Mouse (Mus musculus) megakaryocyte progenitor cell, adult 5-6 weeks (primary cell): ENCODE results near the gene Raf1. TPM values are rescaled to one million over a fixed set of nuclear protein-coding genes. Genes with fewer than 3 reads are reported as not detected.

ENCODE experiments used
- ATAC-seq: replicated peaks from 2 replicates; pipeline ENCODE4 v1.8.0; 2016; ENCODE audit warnings: mild to moderate bottlenecking, moderate TSS enrichment, inconsistent platforms; ENCODE audit not compliant: poor library complexity
- total RNA-seq, 2 experiments: library from RNA; stranded (forward) in 1 of 2; stranded (reverse) in 1 of 2; fragments of 157-497, 149-512 nt in 1 of 2; fragments of 200-1000 nt in 1 of 2; gene quantifications; 2 replicates each; pipeline versions ENCODE4 v1.2.3 to v1.2.4; 2015 to 2017

Gene Raf1
- total RNA-seq, 2 experiments from 2014 or later: 79.8 to 118 TPM

DNA sequence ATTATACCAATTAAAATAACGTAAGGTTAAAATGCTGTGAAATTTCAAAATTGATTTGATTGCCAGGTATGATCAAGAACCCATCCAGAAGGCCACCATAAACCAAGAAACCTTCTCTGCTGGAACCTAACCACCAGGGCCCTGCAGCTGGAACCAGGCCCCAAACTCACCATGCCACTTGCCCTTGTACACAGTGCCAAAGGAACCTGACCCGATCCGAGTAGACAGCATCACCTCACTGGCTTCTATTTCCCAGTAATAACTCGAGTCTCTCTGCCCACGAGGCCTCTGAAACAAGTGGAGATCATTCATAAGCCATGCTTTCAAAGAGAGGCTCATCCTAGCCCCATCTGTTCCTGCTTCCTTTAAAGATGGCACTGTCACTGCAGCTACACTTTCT is 50.3 kb downstream of the Raf1 start:
- no peak for ATAC-seq

DNA sequence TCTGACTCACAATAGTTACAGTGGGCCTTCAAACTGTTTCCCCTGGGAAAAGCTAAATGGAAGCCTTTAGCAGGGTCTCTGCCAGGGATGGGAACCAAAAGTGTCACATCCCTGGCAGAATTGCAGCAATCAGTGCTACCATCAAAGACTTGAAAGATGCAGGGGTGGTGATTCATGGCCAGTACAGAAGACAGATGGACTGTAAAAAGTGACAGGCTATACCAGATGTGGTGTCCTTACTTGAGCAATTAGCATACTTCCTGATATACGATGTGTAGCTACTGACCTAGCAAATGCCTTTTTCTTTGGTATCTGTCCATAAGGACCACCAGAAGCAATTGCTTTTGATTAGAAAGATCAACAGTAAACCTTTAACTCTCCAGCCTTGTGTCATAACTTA is 55.5 kb downstream of the Raf1 start:
- no peak for ATAC-seq

DNA sequence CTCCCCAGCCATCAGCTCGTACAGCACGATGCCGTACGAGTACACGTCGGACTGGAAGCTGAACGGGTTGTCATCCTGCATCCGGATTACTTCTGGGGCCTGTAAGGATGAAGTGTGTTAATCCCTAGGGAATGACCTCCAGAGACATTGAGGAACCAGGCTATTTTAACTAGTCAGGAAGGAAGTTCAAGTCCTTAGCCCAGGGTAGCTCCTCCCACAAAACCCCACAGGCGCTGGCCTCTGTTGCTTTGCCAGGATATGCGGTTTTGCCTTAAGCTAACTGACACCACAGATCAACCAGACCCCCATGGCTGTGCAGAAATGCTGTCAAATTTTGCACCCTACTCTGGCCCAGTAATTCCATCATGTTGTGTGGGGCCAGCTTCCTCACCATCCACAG is 56.6 kb downstream of the Raf1 start:
- peak; percentile 80 for ATAC-seq

DNA sequence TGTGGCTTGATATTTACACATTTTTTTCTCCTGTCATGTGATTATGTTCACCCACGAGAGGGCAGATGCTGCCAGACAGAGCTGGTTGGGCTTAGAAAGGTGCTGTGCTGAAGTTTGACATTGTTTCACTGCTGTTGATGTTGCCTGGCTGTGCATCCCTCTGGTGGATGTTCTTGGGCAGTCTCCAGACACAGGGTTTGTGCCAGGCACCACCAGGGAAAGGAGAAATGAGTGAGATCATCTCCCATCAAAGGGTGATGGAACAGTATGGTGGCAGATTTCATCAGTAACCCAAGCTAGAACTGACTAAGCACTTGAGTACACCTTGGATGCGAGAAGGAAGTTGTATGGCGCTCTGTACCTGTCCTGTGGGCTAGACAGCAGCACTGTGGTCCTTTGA is 60.5 kb downstream of the Raf1 start:
- ATAC-seq: no peak

DNA sequence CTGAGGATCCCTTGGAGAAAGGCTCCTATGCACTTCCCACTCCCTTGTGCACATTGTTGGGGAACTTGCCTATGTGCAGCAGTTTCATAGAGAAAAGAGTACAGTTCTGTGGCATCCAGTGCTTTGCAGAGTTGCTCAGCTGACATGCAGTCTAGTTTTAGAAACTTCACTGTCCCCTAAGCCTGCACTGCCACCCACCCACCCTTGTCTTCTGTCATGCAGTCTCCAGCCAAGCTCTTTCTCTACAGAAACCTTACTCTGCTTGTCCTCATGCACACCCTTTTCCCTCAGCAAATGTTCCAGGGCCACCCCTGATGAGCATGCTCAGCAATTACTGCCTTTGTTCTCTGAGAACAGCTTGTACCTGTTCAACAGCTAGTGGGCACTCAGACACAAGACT is 62.6 kb downstream of the Raf1 start:
- ATAC-seq: no peak

DNA sequence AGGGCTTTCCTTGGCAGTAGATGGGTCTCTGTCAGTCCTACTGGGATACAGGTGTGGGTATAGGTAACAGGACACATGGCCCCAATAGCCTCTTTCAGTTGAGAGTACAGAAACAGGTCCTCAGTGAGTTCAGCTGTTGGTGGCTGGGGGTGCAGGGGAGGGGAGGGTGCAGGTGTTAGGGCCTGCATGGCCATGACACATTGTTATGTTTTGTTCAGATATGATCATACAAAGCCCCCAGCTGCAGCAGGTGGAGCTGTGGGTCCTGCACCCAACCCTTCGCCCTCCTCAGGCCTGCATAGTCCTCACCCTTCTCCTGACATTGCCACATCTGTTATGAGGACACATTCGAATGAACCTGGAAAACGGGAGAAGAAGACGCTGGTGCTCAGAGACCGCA is 66.1 kb downstream of the Raf1 start:
- ATAC-seq: no peak

DNA sequence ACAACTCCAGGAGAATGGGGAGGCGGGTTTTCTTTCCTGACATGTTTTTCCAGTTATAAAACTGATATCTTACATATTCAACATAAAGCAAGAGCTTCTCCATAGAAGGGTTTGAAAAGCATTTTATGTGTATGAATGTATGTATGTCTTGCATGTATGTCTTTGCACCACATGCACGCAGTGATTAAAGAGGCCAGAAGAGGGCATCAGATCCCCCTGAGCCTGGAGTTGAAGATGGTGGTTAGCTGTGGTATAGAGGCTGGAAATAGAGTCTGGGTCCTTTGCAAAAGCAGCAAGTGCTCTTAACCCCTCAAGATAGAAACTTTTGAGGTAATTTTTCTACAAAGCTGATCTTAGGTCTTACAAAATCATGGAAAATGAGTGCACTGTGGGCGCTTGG is 67.3 kb downstream of the Raf1 start:
- ATAC-seq: peak; percentile 91

DNA sequence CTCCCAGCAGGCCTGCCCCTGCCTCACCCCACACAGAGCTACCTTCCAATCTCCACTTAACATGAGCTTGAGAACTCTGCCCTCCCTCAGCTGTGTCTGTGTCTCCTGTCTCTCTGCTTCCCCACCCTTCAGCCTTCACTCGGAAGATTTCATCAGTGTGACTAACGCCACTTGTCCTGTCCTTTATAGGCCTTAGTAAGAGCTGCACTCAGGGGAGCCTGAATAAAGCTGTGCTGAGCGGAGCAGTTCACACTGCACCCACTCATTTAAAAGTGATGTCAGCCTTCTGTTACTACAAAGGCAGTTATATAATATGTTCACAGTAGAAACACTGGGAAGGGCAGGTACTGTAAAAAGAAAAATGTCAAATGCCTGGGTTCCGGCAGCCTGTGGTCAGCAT is 69.0 kb downstream of the Raf1 start:
- no peak for ATAC-seq

DNA sequence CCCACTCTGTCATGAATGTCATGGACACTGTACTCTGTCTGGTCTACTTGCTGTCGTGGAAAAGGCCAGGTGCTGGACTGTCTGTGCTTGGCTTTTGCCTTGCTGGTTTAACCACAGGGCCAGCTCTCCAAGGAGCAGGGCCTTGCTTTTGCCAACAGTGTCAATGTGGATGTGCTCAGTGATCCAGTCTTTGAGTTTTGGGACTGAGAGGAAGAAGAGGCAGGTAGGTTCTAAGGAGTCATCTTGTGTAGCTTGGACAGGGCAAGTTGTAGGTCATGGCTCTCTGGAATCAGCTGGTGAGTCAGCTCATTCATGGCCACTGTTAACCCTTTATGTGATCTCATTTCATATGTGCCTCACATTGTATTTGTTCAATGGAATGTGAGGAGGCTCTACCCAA is 70.0 kb downstream of the Raf1 start:
- ATAC-seq: no peak

DNA sequence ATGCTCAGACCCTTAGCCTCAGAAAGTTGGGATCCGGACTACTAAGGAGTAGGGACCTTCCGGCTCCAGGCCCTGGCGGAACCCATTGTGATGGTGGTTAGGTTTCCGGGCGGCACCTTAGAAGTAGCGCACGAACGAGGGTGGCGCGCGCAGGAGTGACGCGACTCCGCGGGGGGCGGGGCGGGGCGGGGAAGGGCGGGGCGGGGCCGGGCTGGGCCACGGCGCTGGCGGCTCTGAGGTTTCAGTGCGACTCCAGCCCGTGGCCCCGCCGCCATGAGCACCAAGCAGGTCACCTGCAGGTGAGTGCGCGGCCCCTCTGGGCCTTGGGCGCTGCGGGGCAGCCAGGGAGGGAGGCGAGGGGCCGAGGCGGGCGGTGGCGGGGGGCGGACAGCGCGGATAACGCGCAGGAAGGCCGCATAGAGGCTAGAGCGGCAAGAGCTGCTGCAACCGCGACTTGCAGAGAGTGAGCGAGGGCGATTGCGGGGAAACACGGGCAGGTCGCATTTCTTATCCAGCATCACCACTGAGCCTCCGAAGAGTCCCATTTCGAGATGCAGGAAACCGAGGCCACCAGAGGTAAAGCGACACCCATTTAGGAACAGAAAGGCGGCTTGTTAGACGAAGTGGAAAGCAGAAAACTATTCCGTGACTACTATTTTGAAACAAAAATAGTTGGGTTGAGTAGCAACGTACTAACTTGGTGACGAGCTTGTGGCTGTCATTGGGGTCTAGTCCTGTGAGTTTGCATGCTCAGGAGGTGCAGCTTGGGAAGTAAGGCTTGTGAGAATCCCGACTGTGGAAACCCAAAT is 74.5 kb downstream of the Raf1 start, which contains the start of gene Mkrn2:
Gene Mkrn2 (plus strand): TSS at position 188 of the 809 bp plus-strand sequence.
- peak; percentile 97 for ATAC-seq

DNA sequence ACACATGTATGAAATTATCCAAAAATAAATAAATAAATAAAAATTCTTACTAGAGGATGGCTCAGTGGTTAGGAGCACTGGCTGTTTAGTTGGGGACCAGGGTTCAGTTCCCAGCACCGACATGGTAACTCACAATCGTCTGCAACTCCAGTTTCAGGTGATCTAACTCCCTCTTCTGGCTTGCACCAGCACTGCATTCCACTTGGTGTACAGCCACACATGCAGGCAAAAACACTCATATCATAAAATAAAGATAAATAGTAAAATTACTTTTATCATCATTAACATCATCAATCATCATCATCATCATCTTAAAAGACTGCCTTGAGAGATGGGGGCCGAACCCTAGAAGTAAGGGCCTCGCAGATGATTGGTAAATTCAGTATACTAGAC is 75.1 kb downstream of the Raf1 start:
- no peak for ATAC-seq

DNA sequence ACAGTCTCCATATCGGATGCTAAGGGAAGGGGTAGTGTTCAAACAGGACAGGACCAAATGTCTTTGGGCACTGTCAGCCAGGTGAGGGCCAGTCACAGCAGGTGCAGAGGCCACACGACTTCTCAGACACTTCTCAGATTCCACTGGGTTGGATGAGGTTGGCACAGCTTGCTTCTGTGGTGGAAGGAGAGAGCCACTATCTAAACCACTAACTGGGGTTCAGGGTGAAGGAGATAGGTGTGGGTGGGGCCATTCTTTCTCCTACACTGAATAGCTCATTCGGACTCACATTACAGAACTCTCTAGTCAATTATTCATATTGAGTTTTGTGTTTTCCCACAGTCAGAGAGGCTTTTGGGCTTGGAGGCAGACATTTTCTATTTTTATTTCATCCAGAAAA is 80.8 kb downstream of the Raf1 start:
- ATAC-seq: peak; percentile 79

DNA sequence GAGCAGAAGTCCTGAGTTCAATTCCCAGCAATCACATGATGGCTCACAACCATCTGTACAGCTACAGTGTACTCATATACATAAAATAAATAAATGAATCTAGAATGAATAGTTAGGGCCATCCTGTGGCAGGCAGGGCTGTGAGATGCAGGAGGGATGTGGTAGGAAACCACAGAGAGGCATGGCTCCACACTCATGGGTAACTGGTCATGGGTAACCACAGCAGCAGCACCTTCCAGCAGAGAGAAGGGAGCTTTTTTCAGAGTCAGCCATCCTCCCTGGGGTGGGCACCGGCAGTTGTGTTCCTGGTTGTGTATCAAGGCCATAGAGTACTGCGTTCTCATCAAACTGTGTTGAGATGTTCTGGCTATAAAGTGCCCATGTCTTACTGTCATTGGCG is 82.0 kb downstream of the Raf1 start:
- peak; percentile 91 for ATAC-seq

DNA sequence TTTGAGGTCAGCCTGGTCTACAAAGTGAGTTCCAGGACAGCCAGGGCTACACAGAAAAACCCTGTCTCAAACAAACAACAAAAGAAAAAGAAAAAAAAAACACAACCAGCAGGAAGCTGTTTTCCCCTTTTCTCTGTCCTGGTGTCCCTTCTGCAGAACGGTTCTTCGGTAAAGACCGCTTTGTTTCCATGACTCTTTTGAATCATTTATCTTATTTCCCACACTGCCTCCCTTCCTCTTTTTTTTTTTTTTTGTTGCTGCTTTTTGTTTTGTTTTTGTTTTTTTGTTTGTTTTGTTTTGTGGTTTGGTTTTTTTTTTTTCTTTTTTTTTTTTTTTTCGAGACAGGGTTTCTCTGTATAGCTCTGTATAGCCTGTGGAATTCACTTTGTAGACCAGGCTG is 83.2 kb downstream of the Raf1 start:
- ATAC-seq: no peak

DNA sequence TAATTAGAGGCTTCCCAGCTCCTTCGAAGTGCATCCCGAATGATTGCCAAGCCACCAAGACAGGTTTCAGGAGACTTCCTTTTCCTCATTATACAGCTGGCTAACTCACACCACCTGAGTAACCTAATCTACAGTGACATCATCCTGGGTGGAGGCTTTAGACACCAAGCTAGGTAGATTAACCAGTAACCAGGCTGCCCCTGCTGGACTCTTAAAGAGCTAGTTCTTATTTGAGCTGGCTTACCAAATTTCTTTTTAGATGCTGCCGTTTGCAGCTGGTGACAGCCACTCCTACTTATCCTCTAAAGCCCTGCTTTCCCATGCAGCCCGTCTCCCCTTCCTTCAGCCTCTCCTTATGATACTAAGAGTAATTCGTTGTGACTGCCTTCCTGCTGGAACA is 84.0 kb downstream of the Raf1 start, which contains the start of gene Mkrn2os:
Gene Mkrn2os (minus strand): TSS at position 119 of the 400 bp plus-strand sequence.
- ATAC-seq: no peak

DNA sequence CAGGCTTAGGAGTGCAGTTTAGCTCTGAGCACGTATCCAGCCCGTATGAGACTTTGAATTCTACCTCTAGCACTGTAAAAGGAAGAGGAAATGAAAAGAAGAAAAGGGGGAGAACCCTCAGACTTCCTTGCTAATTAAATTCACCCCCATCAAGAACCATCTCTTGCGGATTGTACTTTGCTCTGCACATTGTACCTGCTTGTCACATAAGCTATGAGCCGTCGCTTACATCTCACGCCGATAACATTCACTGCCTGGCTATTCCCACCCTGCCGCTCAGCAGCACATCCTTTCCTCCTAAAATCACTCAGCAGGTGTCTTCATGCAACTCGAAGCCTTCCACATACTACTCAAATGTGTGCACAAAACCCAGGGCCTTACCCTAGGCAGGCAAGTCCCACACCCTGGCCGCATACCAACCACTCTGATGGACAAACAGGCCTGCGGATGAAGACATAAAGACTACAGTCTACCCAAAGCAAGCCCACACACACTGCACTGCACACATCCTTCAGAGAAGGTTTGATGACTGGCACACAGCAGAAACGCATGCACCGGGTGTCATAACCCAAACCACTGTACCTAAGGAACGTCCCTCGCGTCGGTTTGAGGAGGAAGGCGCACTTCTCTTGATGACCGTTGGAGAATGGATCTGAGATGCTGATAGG is 84.6 kb downstream of the Raf1 start:
- ATAC-seq: no peak

DNA sequence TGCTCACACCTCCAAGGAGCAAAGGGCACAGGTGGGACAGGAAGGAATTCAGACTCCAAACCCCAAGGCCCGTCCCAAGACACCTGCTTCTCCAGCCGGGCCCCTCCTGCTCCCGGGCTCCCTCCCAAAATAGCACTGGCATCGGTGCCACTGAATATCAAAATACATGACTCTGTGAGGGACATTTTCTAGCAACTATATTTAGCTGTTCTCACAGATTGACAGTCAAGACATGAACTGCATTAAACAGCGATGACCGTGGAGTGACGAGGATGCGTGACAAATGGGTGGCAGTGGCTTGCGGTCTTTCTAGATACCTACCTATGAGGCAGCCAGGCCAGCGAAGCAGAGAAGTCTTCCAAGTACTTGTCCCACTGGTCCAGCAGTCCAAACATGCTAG is 90.1 kb downstream of the Raf1 start:
- ATAC-seq: no peak

DNA sequence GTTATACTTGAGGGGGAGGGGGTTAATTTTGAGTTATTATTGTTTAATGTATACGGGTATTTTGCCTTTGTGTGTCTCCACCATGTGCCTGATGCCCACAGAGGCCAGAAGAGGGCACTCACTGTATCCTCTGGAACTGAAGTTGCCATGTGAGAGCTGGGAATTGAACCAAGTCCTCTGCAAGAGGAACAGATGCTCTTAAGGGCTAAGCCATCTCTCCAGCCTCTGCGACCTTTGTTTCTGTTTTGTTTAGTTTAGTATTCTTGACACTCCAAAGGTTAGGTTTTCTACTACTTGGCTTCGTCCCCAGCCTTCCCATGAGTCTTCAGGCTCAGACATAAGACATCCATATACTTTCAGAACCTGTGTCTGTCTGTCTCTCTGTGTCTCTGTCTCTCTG is 92.3 kb downstream of the Raf1 start:
- peak; percentile 76 for ATAC-seq

DNA sequence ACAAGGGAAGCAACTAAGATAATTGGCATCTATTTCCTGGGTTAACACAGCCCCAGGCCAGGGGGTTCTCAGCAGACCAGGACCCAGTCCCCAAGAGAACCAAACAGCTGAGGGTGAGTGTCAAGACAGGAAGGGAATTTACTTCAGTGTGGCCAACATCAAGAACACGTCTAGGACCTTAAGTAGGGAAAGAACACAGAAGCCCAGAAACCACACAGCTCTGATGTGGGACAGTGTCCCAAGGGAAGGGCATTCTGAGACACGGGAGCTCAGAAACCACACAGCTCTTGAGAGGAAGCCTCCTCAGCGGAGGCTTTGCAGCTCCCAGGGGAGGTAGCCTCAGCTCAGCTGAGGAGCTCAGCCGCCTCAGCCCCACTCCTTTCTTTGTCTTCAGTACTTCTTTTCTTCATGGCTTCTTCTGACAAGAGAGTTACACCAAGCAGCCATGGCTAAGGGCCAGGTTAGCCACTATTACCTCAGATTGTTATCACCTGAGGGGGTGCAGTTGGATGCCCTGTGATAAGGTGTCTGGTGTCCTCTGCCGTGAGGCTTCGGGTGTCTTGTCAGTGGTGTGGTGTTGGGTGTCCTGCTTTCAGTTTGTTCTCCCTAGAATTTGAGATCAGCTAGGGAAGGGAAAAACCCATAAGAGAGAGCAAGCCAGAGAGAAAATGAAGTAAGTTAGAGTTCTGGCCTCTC is 92.9 kb downstream of the Raf1 start:
- peak; percentile 62 for ATAC-seq

DNA sequence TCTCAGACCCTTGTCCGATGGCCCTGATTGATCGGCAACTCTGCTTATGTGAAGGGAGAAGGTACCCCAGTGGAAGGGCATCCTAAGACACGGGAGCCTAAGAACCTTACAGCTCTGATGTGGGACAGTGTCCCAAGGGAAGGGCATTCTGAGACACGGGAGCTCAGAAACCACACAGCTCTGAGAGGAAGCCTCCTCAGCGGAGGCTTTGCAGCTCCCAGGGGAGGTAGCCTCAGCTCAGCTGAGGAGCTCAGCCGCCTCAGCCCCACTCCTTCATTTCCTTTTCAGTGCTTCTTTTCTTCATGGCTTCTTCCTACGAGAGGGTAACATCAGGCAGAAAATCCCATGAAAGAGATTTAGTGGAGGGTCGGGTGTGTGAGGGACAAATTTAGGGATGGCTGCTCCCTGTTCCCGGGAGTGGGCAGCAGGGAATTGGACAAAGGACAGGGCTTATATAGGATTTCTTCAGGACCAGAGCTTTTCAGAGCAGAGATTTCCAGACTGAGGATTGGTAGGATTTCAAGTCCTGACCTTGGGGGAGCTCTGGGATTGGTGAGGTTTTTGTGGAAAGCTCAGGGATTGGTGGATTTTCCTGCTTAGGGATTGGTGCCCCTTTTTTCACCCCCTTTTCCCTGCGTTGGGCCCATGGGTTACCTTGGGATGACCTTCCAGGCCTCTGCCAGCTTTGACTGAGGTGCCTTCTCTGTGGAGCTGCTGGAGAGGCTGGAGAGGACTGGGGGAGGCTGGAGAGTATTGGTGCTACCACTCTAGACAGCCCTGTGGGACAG is 93.9 kb downstream of the Raf1 start:
- ATAC-seq: no peak

DNA sequence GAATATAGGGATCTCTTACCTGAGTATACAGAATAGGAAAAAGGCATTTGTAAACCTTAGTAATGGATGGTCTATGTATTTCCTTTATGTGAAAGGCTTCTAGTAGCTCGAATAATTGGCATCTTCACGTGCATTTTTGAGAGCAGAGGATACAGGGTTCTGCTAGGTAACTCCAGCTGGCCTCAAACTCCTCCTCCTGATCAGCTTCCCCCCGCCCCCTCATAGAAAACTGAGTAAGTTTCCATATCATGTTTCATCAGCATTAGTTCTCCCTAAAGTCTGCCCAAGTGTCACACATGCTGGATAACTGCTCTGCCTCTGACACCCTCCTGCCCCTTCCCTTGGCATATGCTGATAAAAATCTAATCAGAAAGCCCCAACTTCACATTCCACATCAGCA is 95.6 kb downstream of the Raf1 start:
- ATAC-seq: no peak
